Mouse (Mus musculus) testis, adult 2 months (tissue): ENCODE results near the gene Ezh2.

Source experiments
- CTCF ChIP-seq: fragments of 200-500 bp; IDR thresholded peaks from 2 replicates; pipeline ENCODE4 v1.5.1; 2012; ENCODE audit warnings: low read depth, mild to moderate bottlenecking, inconsistent platforms, low read length, moderate library complexity; ENCODE audit not compliant: control insufficient read depth, insufficient read depth, insufficient replicate concordance
- POLR2A ChIP-seq: fragments of 200-500 bp; IDR thresholded peaks from 2 replicates; pipeline ENCODE4 v1.6.1; 2012; ENCODE audit warnings: low read depth, mild to moderate bottlenecking, inconsistent platforms, low read length, moderate library complexity; ENCODE audit not compliant: control insufficient read depth

GRCm38 (mm10) chr6:47636527-47637076 is 41.5 kb upstream of the Ezh2 start:
- TF ChIP-seq POLR2A (no peak), CTCF (no peak)
